Mouse (Mus musculus) testis, postnatal 14 days (tissue): Measurements from ENCODE around the gene Crybg2.
A peak's percentile ranks its signal among the peaks of the same experiment; 100 is the strongest.

Experiments used
- DNase-seq: peaks from one replicate; pipeline ENCODE4 v3.0.0; 2021; ENCODE audit warnings: low spot score

The Crybg2 gene

GRCm38 (mm10) chr4:134058166-134058715 is 2.4 kb upstream of the Crybg2 start:
- DNase-seq = no peak

GRCm38 (mm10) chr4:134058908-134059307 is 1.7 kb upstream of the Crybg2 start:
- no peak for DNase-seq

GRCm38 (mm10) chr4:134061166-134061830 is 683 bp downstream of the Crybg2 start:
- no peak for DNase-seq

- no peak for DNase-seq
Measured at GRCm38 (mm10) chr4:134061944-134062446, 1.4 kb downstream of the Crybg2 start.

GRCm38 (mm10) chr4:134062561-134062960 is 1.9 kb downstream of the Crybg2 start:
- no peak for DNase-seq

GRCm38 (mm10) chr4:134065431-134066004 is 4.9 kb downstream of the Crybg2 start:
- no peak for DNase-seq

GRCm38 (mm10) chr4:134067383-134067782 is 6.8 kb downstream of the Crybg2 start:
- no peak for DNase-seq

GRCm38 (mm10) chr4:134067833-134068544 is 7.4 kb downstream of the Crybg2 start:
- DNase-seq = no peak

GRCm38 (mm10) chr4:134068793-134069580 is 8.4 kb downstream of the Crybg2 start:
- no peak for DNase-seq

GRCm38 (mm10) chr4:134078694-134079093 is 18.1 kb downstream of the Crybg2 start:
- DNase-seq = peak; percentile 64

- DNase-seq = no peak
Measured at GRCm38 (mm10) chr4:134080674-134081073, 20.1 kb downstream of the Crybg2 start.

GRCm38 (mm10) chr4:134081730-134082386 is 21.2 kb downstream of the Crybg2 start:
- DNase-seq = peak; percentile 87

GRCm38 (mm10) chr4:134082460-134082859 is 21.8 kb downstream of the Crybg2 start:
- no peak for DNase-seq

GRCm38 (mm10) chr4:134084999-134085398 is 24.4 kb downstream of the Crybg2 start:
- DNase-seq = no peak

GRCm38 (mm10) chr4:134087412-134087811 is 26.8 kb downstream of the Crybg2 start:
- no peak for DNase-seq

- no peak for DNase-seq
Measured at GRCm38 (mm10) chr4:134089029-134089428, 28.4 kb downstream of the Crybg2 start.

GRCm38 (mm10) chr4:134090521-134091224 is 30.1 kb downstream of the Crybg2 start:
- DNase-seq = no peak

GRCm38 (mm10) chr4:134091225-134091529 is 30.6 kb downstream of the Crybg2 start:
- no peak for DNase-seq

- no peak for DNase-seq
Measured at GRCm38 (mm10) chr4:134092382-134093288, 32.0 kb downstream of the Crybg2 start.
